Mouse (Mus musculus): ENCODE results near the gene Slc24a2. TPM values are rescaled to one million over a fixed set of nuclear protein-coding genes. Genes with fewer than 3 reads are reported as not detected.

Gene Slc24a2
- polyA plus RNA-seq, 1 experiment: not detected

- H3K9me3 ChIP-seq: no peaks in the 10 kb centered on the region
- no peak overlapping the region for H3K4me3 ChIP-seq (replicated peaks)
- H3K27me3 ChIP-seq (replicated peaks): no peaks in the 10 kb centered on the region
- no peaks in the 10 kb centered on the region for H3K4me1 ChIP-seq
- H3K36me3 ChIP-seq (replicated peaks; ENCODE audit: low read length): no peaks in the 10 kb centered on the region
- TF ChIP-seq FLI1 (IDR thresholded peaks at IDR 0.05; ENCODE audit: low read length) (no peak), GATA1 (IDR thresholded peaks at IDR 0.05; ENCODE audit: borderline replicate concordance, low read length) (no peak)
These were observed 142.7 kb downstream of the Slc24a2 start for GRCm38 (mm10) chr4:87087597-87087996.

- no peaks in the 10 kb centered on the region for H3K4me1 ChIP-seq
- no peak for TF ChIP-seq GATA1 (IDR thresholded peaks at IDR 0.05; ENCODE audit: borderline replicate concordance, low read length)
- no peak for TF ChIP-seq FLI1 (IDR thresholded peaks at IDR 0.05; ENCODE audit: low read length)
- no peaks in the 10 kb centered on the region for H3K27me3 ChIP-seq (replicated peaks)
These were observed 143.2 kb downstream of the Slc24a2 start for GRCm38 (mm10) chr4:87086933-87087577.

GRCm38 (mm10) chr4:87081321-87081720 lies 149.0 kb downstream of the Slc24a2 start:
- TF ChIP-seq GATA1 (IDR thresholded peaks at IDR 0.05; ENCODE audit: borderline replicate concordance, low read length) (no peak), FLI1 (IDR thresholded peaks at IDR 0.05; ENCODE audit: low read length) (no peak)
- Histone ChIP-seq H3K9me3 (no peaks in the 10 kb centered on the region), H3K4me3 (replicated peaks) (no peak overlapping the region), H3K4me1 (no peaks in the 10 kb centered on the region), H3K36me3 (replicated peaks; ENCODE audit: low read length) (no peaks in the 10 kb centered on the region), H3K27me3 (replicated peaks) (no peaks in the 10 kb centered on the region)

More at GRCm38 (mm10) chr4:87086933-87087577, 143.2 kb downstream of the Slc24a2 start:
- Histone ChIP-seq H3K9me3 (no peaks in the 10 kb centered on the region), H3K4me3 (replicated peaks) (no peak overlapping the region), H3K36me3 (replicated peaks; ENCODE audit: low read length) (no peaks in the 10 kb centered on the region)

GRCm38 (mm10) chr4:87079305-87079704 lies 151.0 kb downstream of the Slc24a2 start:
- no peak for TF ChIP-seq FLI1 (IDR thresholded peaks at IDR 0.05; ENCODE audit: low read length)
- no peak for TF ChIP-seq GATA1 (IDR thresholded peaks at IDR 0.05; ENCODE audit: borderline replicate concordance, low read length)
- Histone ChIP-seq H3K27me3 (replicated peaks) (no peaks in the 10 kb centered on the region), H3K9me3 (no peaks in the 10 kb centered on the region), H3K4me1 (no peaks in the 10 kb centered on the region), H3K36me3 (replicated peaks; ENCODE audit: low read length) (no peaks in the 10 kb centered on the region), H3K4me3 (replicated peaks) (no peak overlapping the region)

- H3K27me3 ChIP-seq (replicated peaks): no peaks in the 10 kb centered on the region
- TF ChIP-seq GATA1 (IDR thresholded peaks at IDR 0.05; ENCODE audit: borderline replicate concordance, low read length) (no peak), FLI1 (IDR thresholded peaks at IDR 0.05; ENCODE audit: low read length) (no peak)
- H3K4me3 ChIP-seq (replicated peaks): no peak overlapping the region
- no peaks in the 10 kb centered on the region for H3K4me1 ChIP-seq
- H3K36me3 ChIP-seq (replicated peaks; ENCODE audit: low read length): no peaks in the 10 kb centered on the region
- H3K9me3 ChIP-seq: no peaks in the 10 kb centered on the region
These were observed 151.6 kb downstream of the Slc24a2 start for GRCm38 (mm10) chr4:87078726-87079125.

GRCm38 (mm10) chr4:87075761-87076160 lies 154.5 kb downstream of the Slc24a2 start:
- no peaks in the 10 kb centered on the region for H3K4me1 ChIP-seq
- H3K27me3 ChIP-seq (replicated peaks): no peaks in the 10 kb centered on the region
- H3K36me3 ChIP-seq (replicated peaks; ENCODE audit: low read length): no peaks in the 10 kb centered on the region
- TF ChIP-seq GATA1 (IDR thresholded peaks at IDR 0.05; ENCODE audit: borderline replicate concordance, low read length): no peak
- TF ChIP-seq FLI1 (IDR thresholded peaks at IDR 0.05; ENCODE audit: low read length): no peak
- H3K4me3 ChIP-seq (replicated peaks): no peak overlapping the region
- H3K9me3 ChIP-seq: peaks cover 4% of the 10 kb centered on the region; the same call in 1 of the 2 replicates

GRCm38 (mm10) chr4:87068121-87068520 lies 162.2 kb downstream of the Slc24a2 start:
- no peaks in the 10 kb centered on the region for H3K27me3 ChIP-seq (replicated peaks)

GRCm38 (mm10) chr4:87065227-87065626 lies 165.1 kb downstream of the Slc24a2 start:
- Histone ChIP-seq H3K9me3 (no peaks in the 10 kb centered on the region), H3K4me3 (replicated peaks) (no peak overlapping the region), H3K4me1 (no peaks in the 10 kb centered on the region), H3K36me3 (replicated peaks; ENCODE audit: low read length) (no peaks in the 10 kb centered on the region), H3K27me3 (replicated peaks) (no peaks in the 10 kb centered on the region)
- TF ChIP-seq FLI1 (IDR thresholded peaks at IDR 0.05; ENCODE audit: low read length) (no peak), GATA1 (IDR thresholded peaks at IDR 0.05; ENCODE audit: borderline replicate concordance, low read length) (no peak)

More at GRCm38 (mm10) chr4:87068121-87068520, 162.2 kb downstream of the Slc24a2 start:
- Histone ChIP-seq H3K4me1 (no peaks in the 10 kb centered on the region), H3K4me3 (replicated peaks) (no peak overlapping the region), H3K9me3 (peaks cover 4% of the 10 kb centered on the region; the same call in 1 of the 2 replicates), H3K36me3 (replicated peaks; ENCODE audit: low read length) (no peaks in the 10 kb centered on the region)
- TF ChIP-seq FLI1 (IDR thresholded peaks at IDR 0.05; ENCODE audit: low read length) (no peak), GATA1 (IDR thresholded peaks at IDR 0.05; ENCODE audit: borderline replicate concordance, low read length) (no peak)

GRCm38 (mm10) chr4:87064561-87064960 lies 165.7 kb downstream of the Slc24a2 start:
- Histone ChIP-seq H3K27me3 (replicated peaks) (no peaks in the 10 kb centered on the region), H3K36me3 (replicated peaks; ENCODE audit: low read length) (no peaks in the 10 kb centered on the region), H3K4me1 (no peaks in the 10 kb centered on the region), H3K4me3 (replicated peaks) (no peak overlapping the region), H3K9me3 (no peaks in the 10 kb centered on the region)
- no peak for TF ChIP-seq FLI1 (IDR thresholded peaks at IDR 0.05; ENCODE audit: low read length)
- TF ChIP-seq GATA1 (IDR thresholded peaks at IDR 0.05; ENCODE audit: borderline replicate concordance, low read length): no peak

- Histone ChIP-seq H3K27me3 (replicated peaks) (no peaks in the 10 kb centered on the region), H3K4me3 (replicated peaks) (no peak overlapping the region), H3K9me3 (no peaks in the 10 kb centered on the region), H3K36me3 (replicated peaks; ENCODE audit: low read length) (no peaks in the 10 kb centered on the region), H3K4me1 (no peaks in the 10 kb centered on the region)
- no peak for TF ChIP-seq FLI1 (IDR thresholded peaks at IDR 0.05; ENCODE audit: low read length)
- no peak for TF ChIP-seq GATA1 (IDR thresholded peaks at IDR 0.05; ENCODE audit: borderline replicate concordance, low read length)
These were observed 167.5 kb downstream of the Slc24a2 start for GRCm38 (mm10) chr4:87062771-87063253.
